Mouse (Mus musculus) lung, adult 2 months (tissue): ENCODE measurements at regions not wholly inside any gene's neighbourhood (a gene's known extent, or its start where the extent isn't known, plus 50 kb on each side); places are given as distances from the start of the nearest gene placed in this dataset.

ENCODE experiments used
- CTCF ChIP-seq: fragments of 200-500 bp; IDR thresholded peaks from 2 replicates; pipeline ENCODE4 v1.5.1; 2011; ENCODE audit warnings: mild to moderate bottlenecking, low read length, control low read depth; ENCODE audit not compliant: insufficient read depth
- POLR2A ChIP-seq: fragments of 200-500 bp; IDR thresholded peaks from 2 replicates; pipeline ENCODE4 v1.6.1; 2011; ENCODE audit warnings: low read depth, mild to moderate bottlenecking, control low read depth, low read length, borderline replicate concordance; ENCODE audit errors: extremely low read depth

- no peak for TF ChIP-seq CTCF
- TF ChIP-seq POLR2A = no peak
These were observed 109.7 kb upstream of the Gm10306 start for GRCm38 (mm10) chr4:94446604-94447003.
